Comparison of ENCODE assay signal across 26 mouse cellular contexts in the genomic region with DNA sequence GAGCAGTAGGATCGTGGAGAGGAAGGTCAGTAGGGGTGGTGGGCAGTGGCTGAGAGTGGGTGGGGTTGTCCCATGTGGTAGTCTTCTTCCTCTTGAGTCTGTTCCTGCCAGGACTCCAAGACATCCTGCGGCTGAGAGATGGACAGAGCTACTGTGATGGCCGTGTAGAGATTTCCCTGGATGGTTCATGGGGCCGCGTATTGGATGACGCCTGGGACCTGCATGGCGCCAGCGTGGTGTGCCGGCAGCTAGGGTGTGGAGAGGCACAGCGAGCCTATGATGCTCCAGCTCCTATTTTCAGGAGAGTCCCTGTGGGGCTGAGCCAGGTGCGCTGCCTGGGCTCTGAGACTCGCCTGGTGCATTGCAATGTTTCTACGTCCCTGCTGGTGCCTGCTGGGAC. TPM values are rescaled to one million over a fixed set of nuclear protein-coding genes. Genes with fewer than 3 reads are reported as not detected.
A peak's percentile ranks its signal among the peaks of the same experiment; 100 is the strongest.
DNase-seq lines count a peak whose midpoint lies in the region; ATAC-seq and TF ChIP-seq lines count a peak whose summit lies in the region.
"Had no signal": no experiment of that assay in that cellular context is flagged by ENCODE, and none has a peak within 500 bp of the region (broad histone marks: within the 10 kb centered on the region; RNA-seq: fewer than 3 reads in every experiment).

No protein-coding gene starts in this region.

- no peak for TF ChIP-seq CTCF in ES-Bruce4 (IDR thresholded peaks at IDR 0.05; ENCODE audit: low read depth, low read length)

- WGBS in intestine, embryonic 14.5 days = 78% methylated on average over 13 of the region's 13 CpGs
- WGBS in intestine, embryonic 16.5 days = 81% methylated on average over 13 of the region's 13 CpGs
- 87% methylated on average over 13 of the region's 13 CpGs for WGBS in kidney, embryonic 14.5 days

- no peak for TF ChIP-seq EP300 in ES-Bruce4 (IDR thresholded peaks at IDR 0.05; ENCODE audit: insufficient read depth, low read depth, low read length)

- no peak for TF ChIP-seq POLR2A in ES-Bruce4 (IDR thresholded peaks at IDR 0.05; ENCODE audit: insufficient read depth, low read length)

- H3K4me3 ChIP-seq in intestine, embryonic 14.5 days (ENCODE audit: low read depth, low read length) = no peak overlapping the region
- H3K4me3 ChIP-seq in intestine, embryonic 16.5 days (ENCODE audit: low read length) = no peak overlapping the region
- H3K4me3 ChIP-seq in ES-Bruce4 (ENCODE audit: low read depth, low read length) = peak overlapping the region; percentile 10; the same call in 1 of the 2 replicates
- H3K4me3 ChIP-seq in kidney, embryonic 14.5 days (ENCODE audit: low read length) = no peak overlapping the region
- H3K4me3 ChIP-seq: embryonic facial prominence, embryonic 13.5 days; embryonic facial prominence, embryonic 15.5 days; erythroblast, embryonic 14.5 days; forebrain, embryonic 10.5 days; forebrain, embryonic 12.5 days had no signal

- H3K27ac ChIP-seq in intestine, embryonic 14.5 days (ENCODE audit: low read depth) = no peak overlapping the region
- no peak overlapping the region for H3K27ac ChIP-seq in intestine, embryonic 16.5 days (ENCODE audit: low read length)
- no peak overlapping the region for H3K27ac ChIP-seq in ES-Bruce4 (ENCODE audit: insufficient read depth, low read length)
- H3K27ac ChIP-seq in kidney, embryonic 14.5 days (ENCODE audit: low read depth, low read length) = no peak overlapping the region
- H3K27ac ChIP-seq: embryonic facial prominence, embryonic 13.5 days; embryonic facial prominence, embryonic 15.5 days; forebrain, embryonic 10.5 days; forebrain, embryonic 12.5 days had no signal

- H3K4me2 ChIP-seq in intestine, embryonic 14.5 days (ENCODE audit: low read length) = no peak overlapping the region
- no peak overlapping the region for H3K4me2 ChIP-seq in intestine, embryonic 16.5 days (ENCODE audit: low read depth, low read length)
- H3K4me2 ChIP-seq in kidney, embryonic 14.5 days (replicated peaks; ENCODE audit: low read depth, low read length) = no peak overlapping the region
- H3K4me2 ChIP-seq: embryonic facial prominence, embryonic 13.5 days; embryonic facial prominence, embryonic 15.5 days; forebrain, embryonic 12.5 days had no signal

- ATAC-seq in intestine, embryonic 14.5 days (replicated peaks; ENCODE audit: low FRiP score, low TSS enrichment, low read depth) = no peak
- ATAC-seq in intestine, embryonic 16.5 days = no peak
- ATAC-seq in kidney, embryonic 14.5 days (ENCODE audit: low FRiP score, low TSS enrichment) = no peak
- ATAC-seq: forebrain, embryonic 14.5 days; forebrain, embryonic 16.5 days had no signal

- H3K27me3 ChIP-seq in intestine, embryonic 14.5 days (replicated peaks; ENCODE audit: control insufficient read depth, insufficient read depth, low read length) = no peaks in the 10 kb centered on the region
- no peaks in the 10 kb centered on the region for H3K27me3 ChIP-seq in intestine, embryonic 16.5 days (replicated peaks; ENCODE audit: control insufficient read depth, insufficient read depth, low read length)
- no peaks in the 10 kb centered on the region for H3K27me3 ChIP-seq in ES-Bruce4 (ENCODE audit: control insufficient read depth, insufficient read depth, low read length, poor library complexity, severe bottlenecking)
- H3K27me3 ChIP-seq in kidney, embryonic 14.5 days (ENCODE audit: control insufficient read depth, insufficient read depth, low read length) = no peaks in the 10 kb centered on the region
- H3K27me3 ChIP-seq: embryonic facial prominence, embryonic 13.5 days; embryonic facial prominence, embryonic 15.5 days; forebrain, embryonic 12.5 days had no signal

- H3K9ac ChIP-seq in intestine, embryonic 14.5 days (ENCODE audit: low read length) = no peak overlapping the region
- no peak overlapping the region for H3K9ac ChIP-seq in intestine, embryonic 16.5 days (ENCODE audit: low read depth, low read length)
- no peak overlapping the region for H3K9ac ChIP-seq in ES-Bruce4 (ENCODE audit: low read depth, poor library complexity, severe bottlenecking)
- no peak overlapping the region for H3K9ac ChIP-seq in kidney, embryonic 14.5 days (ENCODE audit: low read depth, low read length)
- H3K9ac ChIP-seq: embryonic facial prominence, embryonic 13.5 days; embryonic facial prominence, embryonic 15.5 days; forebrain, embryonic 12.5 days had no signal

- no peaks in the 10 kb centered on the region for H3K4me1 ChIP-seq in intestine, embryonic 14.5 days (replicated peaks; ENCODE audit: control insufficient read depth, insufficient read depth, low read length)
- no peaks in the 10 kb centered on the region for H3K4me1 ChIP-seq in intestine, embryonic 16.5 days (ENCODE audit: control insufficient read depth, insufficient read depth, low read length)
- H3K4me1 ChIP-seq in ES-Bruce4 (ENCODE audit: control insufficient read depth, insufficient read depth, low read length) = no peaks in the 10 kb centered on the region
- no peaks in the 10 kb centered on the region for H3K4me1 ChIP-seq in kidney, embryonic 14.5 days (ENCODE audit: control insufficient read depth, insufficient read depth, low read length)
- H3K4me1 ChIP-seq: embryonic facial prominence, embryonic 13.5 days; embryonic facial prominence, embryonic 15.5 days; forebrain, embryonic 10.5 days; forebrain, embryonic 12.5 days had no signal

- no peaks in the 10 kb centered on the region for H3K9me3 ChIP-seq in intestine, embryonic 14.5 days (ENCODE audit: control insufficient read depth, low read length)
- no peaks in the 10 kb centered on the region for H3K9me3 ChIP-seq in intestine, embryonic 16.5 days (ENCODE audit: control insufficient read depth, low read length)
- no peaks in the 10 kb centered on the region for H3K9me3 ChIP-seq in ES-Bruce4 (replicated peaks; ENCODE audit: control insufficient read depth, insufficient read depth, low read length, poor library complexity, severe bottlenecking)
- H3K9me3 ChIP-seq in kidney, embryonic 14.5 days (ENCODE audit: control insufficient read depth, low read length) = no peaks in the 10 kb centered on the region
- H3K9me3 ChIP-seq: embryonic facial prominence, embryonic 13.5 days; embryonic facial prominence, embryonic 15.5 days; forebrain, embryonic 10.5 days; forebrain, embryonic 12.5 days had no signal

- peak; percentile 18 for DNase-seq in intestine, embryonic 14.5 days (ENCODE audit: low spot score)
- peak; percentile 11 to 60 for DNase-seq in spleen, postnatal 4 days (ENCODE audit: low spot score in 2 of 2)
- no peak for DNase-seq in spleen, postnatal 36 days (ENCODE audit: low spot score in 2 of 2)
- DNase-seq: adrenal gland, adult 2 months; adrenal gland, postnatal 10 days; adrenal gland, postnatal 25 days; cerebellum, adult 11 months; cerebellum, adult 18-20 months; cerebellum, adult 8-10 months; cerebellum, adult 9-11 months; cerebellum, postnatal 14 days; cerebellum, postnatal 36 days; embryo, embryonic 11 days had no signal

- H3K36me3 ChIP-seq in intestine, embryonic 14.5 days (ENCODE audit: control insufficient read depth, insufficient read depth, low read length) = no peaks in the 10 kb centered on the region
- no peaks in the 10 kb centered on the region for H3K36me3 ChIP-seq in intestine, embryonic 16.5 days (ENCODE audit: control insufficient read depth, insufficient read depth, low read length)
- no peaks in the 10 kb centered on the region for H3K36me3 ChIP-seq in ES-Bruce4 (ENCODE audit: control insufficient read depth, insufficient read depth, low read length, poor library complexity, severe bottlenecking)
- no peaks in the 10 kb centered on the region for H3K36me3 ChIP-seq in kidney, embryonic 14.5 days (ENCODE audit: control insufficient read depth, insufficient read depth, low read length)
- H3K36me3 ChIP-seq: embryonic facial prominence, embryonic 13.5 days; embryonic facial prominence, embryonic 15.5 days; forebrain, embryonic 10.5 days; forebrain, embryonic 12.5 days had no signal

RNA-seq across cellular contexts. Expression of gene Cd163l1, which starts 6.1 kb away (rescaled TPM):
- 0.07 TPM in 1 of 2 replicates, not detected in the other for polyA plus RNA-seq in intestine, embryonic 14.5 days (2014; fragmentation: Nextera tagmentation; extraction: Ambion mirVana)
- polyA plus RNA-seq in intestine, embryonic 16.5 days (2015; fragmentation: Nextera tagmentation; extraction: Ambion mirVana) = 0.21 and 0.37 TPM in 2 replicates
- polyA plus RNA-seq in ES-Bruce4 (2011; ENCODE audit: insufficient read depth, insufficient read length, low read depth, missing spikeins) = not detected in 2 replicates
- not detected in 2 replicates for polyA plus RNA-seq in kidney, embryonic 14.5 days (2014; fragmentation: Nextera tagmentation; extraction: Ambion mirVana)
- polyA plus RNA-seq: adrenal gland, adult 2 months; brain, embryonic 14.5 days; C2C12; embryonic facial prominence, embryonic 11.5 days; embryonic facial prominence, embryonic 13.5 days; erythroblast, embryonic 14.5 days; forebrain, embryonic 10.5 days; forebrain, embryonic 14.5 days; forebrain, embryonic 16.5 days had no signal

RNA-seq across cellular contexts. Expression of gene Olfr524, which starts 18.4 kb away (rescaled TPM):
- not detected in 2 replicates for polyA plus RNA-seq in intestine, embryonic 14.5 days (2014; fragmentation: Nextera tagmentation; extraction: Ambion mirVana)
- polyA plus RNA-seq in intestine, embryonic 16.5 days (2015; fragmentation: Nextera tagmentation; extraction: Ambion mirVana) = not detected in 2 replicates
- polyA plus RNA-seq in ES-Bruce4 (2011; ENCODE audit: insufficient read depth, insufficient read length, low read depth, missing spikeins) = not detected in 2 replicates
- not detected in 2 replicates for polyA plus RNA-seq in kidney, embryonic 14.5 days (2014; fragmentation: Nextera tagmentation; extraction: Ambion mirVana)
- polyA plus RNA-seq: adrenal gland, adult 2 months; brain, embryonic 14.5 days; C2C12; embryonic facial prominence, embryonic 11.5 days; embryonic facial prominence, embryonic 13.5 days; embryonic facial prominence, embryonic 15.5 days; erythroblast, embryonic 14.5 days; forebrain, embryonic 10.5 days; forebrain, embryonic 12.5 days; forebrain, embryonic 14.5 days; forebrain, embryonic 16.5 days had no signal

RNA-seq across cellular contexts. Expression of gene 5830411N06Rik, which starts 22.9 kb away (rescaled TPM):
- polyA plus RNA-seq in intestine, embryonic 14.5 days (2014; fragmentation: Nextera tagmentation; extraction: Ambion mirVana) = not detected in 2 replicates
- not detected in 2 replicates for polyA plus RNA-seq in intestine, embryonic 16.5 days (2015; fragmentation: Nextera tagmentation; extraction: Ambion mirVana)
- polyA plus RNA-seq in ES-Bruce4 (2011; ENCODE audit: insufficient read depth, insufficient read length, low read depth, missing spikeins) = not detected in 2 replicates
- polyA plus RNA-seq in kidney, embryonic 14.5 days (2014; fragmentation: Nextera tagmentation; extraction: Ambion mirVana) = not detected in 2 replicates
- polyA plus RNA-seq: adrenal gland, adult 2 months; brain, embryonic 14.5 days; C2C12; embryonic facial prominence, embryonic 11.5 days; embryonic facial prominence, embryonic 13.5 days; embryonic facial prominence, embryonic 15.5 days; erythroblast, embryonic 14.5 days; forebrain, embryonic 10.5 days; forebrain, embryonic 12.5 days; forebrain, embryonic 14.5 days; forebrain, embryonic 16.5 days had no signal

RNA-seq across cellular contexts. Expression of gene Olfr523, which starts 51.2 kb away (rescaled TPM):
- polyA plus RNA-seq in intestine, embryonic 14.5 days (2014; fragmentation: Nextera tagmentation; extraction: Ambion mirVana) = not detected in 2 replicates
- not detected in 2 replicates for polyA plus RNA-seq in intestine, embryonic 16.5 days (2015; fragmentation: Nextera tagmentation; extraction: Ambion mirVana)
- polyA plus RNA-seq in ES-Bruce4 (2011; ENCODE audit: insufficient read depth, insufficient read length, low read depth, missing spikeins) = not detected in 2 replicates
- polyA plus RNA-seq in kidney, embryonic 14.5 days (2014; fragmentation: Nextera tagmentation; extraction: Ambion mirVana) = not detected in 2 replicates
- polyA plus RNA-seq: adrenal gland, adult 2 months; brain, embryonic 14.5 days; C2C12; embryonic facial prominence, embryonic 11.5 days; embryonic facial prominence, embryonic 13.5 days; erythroblast, embryonic 14.5 days; forebrain, embryonic 10.5 days; forebrain, embryonic 14.5 days; forebrain, embryonic 16.5 days had no signal

RNA-seq across cellular contexts. Expression of gene Olfr522, which starts 59.6 kb away (rescaled TPM):
- polyA plus RNA-seq in intestine, embryonic 14.5 days (2014; fragmentation: Nextera tagmentation; extraction: Ambion mirVana) = not detected in 2 replicates
- not detected in 2 replicates for polyA plus RNA-seq in intestine, embryonic 16.5 days (2015; fragmentation: Nextera tagmentation; extraction: Ambion mirVana)
- not detected in 2 replicates for polyA plus RNA-seq in ES-Bruce4 (2011; ENCODE audit: insufficient read depth, insufficient read length, low read depth, missing spikeins)
- not detected in 2 replicates for polyA plus RNA-seq in kidney, embryonic 14.5 days (2014; fragmentation: Nextera tagmentation; extraction: Ambion mirVana)
- polyA plus RNA-seq: adrenal gland, adult 2 months; brain, embryonic 14.5 days; C2C12; embryonic facial prominence, embryonic 11.5 days; embryonic facial prominence, embryonic 13.5 days; erythroblast, embryonic 14.5 days; forebrain, embryonic 10.5 days; forebrain, embryonic 12.5 days; forebrain, embryonic 14.5 days; forebrain, embryonic 16.5 days had no signal

Comparison
In these comparisons a context has a peak if more than half of its experiments do, and no peak if none do; other contexts are left out.
1. DNase-seq: peak in intestine, embryonic 14.5 days (single experiment) and spleen, postnatal 4 days (2 of 2); none in spleen, postnatal 36 days (0 of 2).